Mouse (Mus musculus): Measurements from ENCODE around the gene Zbtb8a. TPM values are rescaled to one million over a fixed set of nuclear protein-coding genes. Genes with fewer than 3 reads are reported as not detected.

Zbtb8a gene
- 2.8 TPM for total RNA-seq (2023)

DNA sequence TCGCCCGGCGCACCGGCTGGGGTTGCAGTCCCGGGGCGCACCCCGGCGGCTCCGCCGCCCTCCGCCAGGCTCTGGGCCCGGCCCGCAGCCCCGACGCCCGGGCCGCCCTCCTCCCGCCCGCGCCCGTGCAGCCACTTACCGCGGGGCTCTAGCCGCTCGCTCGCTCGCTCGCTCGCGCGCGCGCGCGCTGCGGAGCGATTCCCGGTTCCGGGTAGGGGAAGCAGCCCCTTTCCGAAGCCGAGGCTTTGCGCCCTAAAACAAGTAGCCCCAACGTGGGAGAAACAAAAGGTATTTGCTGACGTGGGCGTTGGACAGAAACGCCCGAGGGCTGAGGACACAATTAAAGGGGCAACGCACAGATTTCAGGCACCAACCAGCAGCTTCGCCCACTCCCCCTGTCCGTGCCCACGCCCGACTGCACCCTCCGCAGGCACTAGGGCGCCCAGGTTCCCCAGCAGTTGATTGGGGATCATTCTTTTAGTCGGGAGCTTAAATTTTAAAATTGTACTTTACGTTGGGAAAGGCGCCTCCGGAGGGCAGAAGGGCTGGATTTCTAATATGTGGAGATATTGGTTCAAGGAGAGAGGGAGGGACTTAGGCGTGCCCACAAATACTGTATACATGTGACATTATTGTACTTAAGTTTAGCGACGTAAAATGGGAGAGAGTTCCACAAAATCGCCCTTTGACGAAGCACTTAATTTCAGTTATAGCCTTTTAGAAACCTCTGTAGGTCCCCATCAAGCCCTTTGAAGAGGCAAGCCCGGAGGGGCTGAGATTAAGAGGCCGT is at the start of gene Zbtb8a:
TSS of gene Zbtb8a (minus strand) at position 516 of the 790 bp plus-strand sequence.

DNA sequence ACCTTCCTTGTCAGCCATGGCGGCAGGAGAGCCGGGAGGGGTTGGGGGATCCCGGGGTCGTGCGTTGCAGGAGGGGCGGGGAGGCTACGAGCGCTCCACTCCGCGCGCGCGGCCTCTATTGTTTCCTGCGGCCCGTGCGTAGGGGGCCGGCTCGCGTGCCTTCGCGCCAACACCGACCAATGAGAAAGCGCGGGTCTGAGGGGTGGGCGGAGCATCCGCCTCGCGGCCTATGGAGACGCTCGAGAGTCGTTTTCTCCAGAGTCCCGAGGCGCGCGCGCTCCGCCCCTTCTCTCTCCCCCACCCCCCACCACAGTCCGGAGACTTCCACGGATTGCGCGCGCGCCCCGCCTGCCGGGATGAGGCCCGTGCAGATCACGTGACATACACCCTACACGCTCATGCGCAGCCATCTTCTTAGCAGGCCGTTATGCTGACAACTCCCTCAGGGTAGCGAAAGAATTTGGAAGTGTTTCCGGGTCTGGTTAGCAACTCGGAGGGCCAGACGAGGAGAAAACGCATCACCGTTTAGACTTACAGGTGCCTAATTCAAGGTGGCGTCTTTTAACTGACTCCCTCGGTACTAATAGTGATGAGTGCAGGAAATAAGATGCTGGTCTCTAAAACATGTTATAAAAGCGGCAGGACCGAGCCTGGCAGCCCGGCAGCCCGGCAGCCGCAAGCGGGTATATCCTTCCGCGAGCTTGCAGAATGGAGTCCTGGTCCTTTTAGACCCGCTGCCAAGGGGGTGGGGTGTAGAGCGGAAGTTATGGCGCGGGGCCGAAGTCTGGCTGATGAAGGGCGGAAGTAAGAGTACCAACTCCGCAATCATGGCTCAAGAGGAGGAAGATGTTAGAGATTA is 42.5 kb downstream of the Zbtb8a start, which contains the start of the genes Rbbp4 and Zbtb8os:
TSS of gene Rbbp4 (minus strand) at position 155 of the 859 bp plus-strand sequence.
TSS of gene Zbtb8os (plus strand) at position 480 of the 859 bp plus-strand sequence.

Other genes starting within 250 kb of the Zbtb8a start
- not detected for gene Fndc5, start 241.1 kb downstream of the Zbtb8a start, total RNA-seq (2023)
- gene S100pbp, start 188.4 kb downstream of the Zbtb8a start, total RNA-seq (2023), result 33.4 TPM
- gene Yars, start 188.4 kb downstream of the Zbtb8a start, total RNA-seq (2023), result 74.1 TPM
- gene C77080, start 116.7 kb downstream of the Zbtb8a start, total RNA-seq (2023), result 0.65 TPM
- not detected for gene Sync, start 90.5 kb downstream of the Zbtb8a start, total RNA-seq (2023)
- 132 TPM for gene Rbbp4, start 42.7 kb downstream of the Zbtb8a start, total RNA-seq (2023)
- gene Zbtb8os, start 42.4 kb downstream of the Zbtb8a start, total RNA-seq (2023), result 30.5 TPM
- gene Zbtb8b, start 62.7 kb upstream of the Zbtb8a start, total RNA-seq (2023), result not detected
- 140 TPM for gene Bsdc1, start 83.5 kb upstream of the Zbtb8a start, total RNA-seq (2023)
- not detected for gene Tssk3, start 112.9 kb upstream of the Zbtb8a start, total RNA-seq (2023)
- 1.9 TPM for gene Fam229a, start 113.1 kb upstream of the Zbtb8a start, total RNA-seq (2023)
- 17.4 TPM for gene Marcksl1, start 135.5 kb upstream of the Zbtb8a start, total RNA-seq (2023)
- gene Hdac1, start 164.6 kb upstream of the Zbtb8a start, total RNA-seq (2023), result 122 TPM
- 793 TPM for gene Lck, start 195.5 kb upstream of the Zbtb8a start, total RNA-seq (2023)
- gene Fam167b, start 200.4 kb upstream of the Zbtb8a start, total RNA-seq (2023), result not detected
- 175 TPM for gene Eif3i, start 222.5 kb upstream of the Zbtb8a start, total RNA-seq (2023)
- 133 TPM for gene Tmem234, start 222.6 kb upstream of the Zbtb8a start, total RNA-seq (2023)
- 4.4 TPM for gene Dcdc2b, start 236.1 kb upstream of the Zbtb8a start, total RNA-seq (2023)
- 22.7 TPM for gene Iqcc, start 241.0 kb upstream of the Zbtb8a start, total RNA-seq (2023)
- gene Ccdc28b, start 245.8 kb upstream of the Zbtb8a start, total RNA-seq (2023), result 8.2 TPM

Measured in CD4-positive naive resting alpha-beta T cell, adult 57 days (primary cell).